Mouse (Mus musculus): ENCODE results near the gene Dhrs7. TPM values are rescaled to one million over a fixed set of nuclear protein-coding genes. Genes with fewer than 3 reads are reported as not detected.
"Not testable (repeated sequence)": the region's sequence is repeated elsewhere in the genome, so short reads cannot be mapped to it uniquely, and the experiment has no call there.

Dhrs7 gene
- total RNA-seq (2021), result 100 to 1,000 TPM; 129 to 142 TPM
- long read RNA-seq, experiment 1, transcript Dhrs7-201 (7 exons, 1,385 nt), result major isoform, 258 of 280 reads
- long read RNA-seq, experiment 1, partial matches to known transcripts, result 8 of 280 reads
- long read RNA-seq, experiment 1, other reads (novel, unspliced or antisense), result 11 of 280 reads
- long read RNA-seq, experiment 2, transcript Dhrs7-201 (7 exons, 1,385 nt), result major isoform, 170 of 176 reads
- long read RNA-seq, experiment 2, partial matches to known transcripts, result 2 of 176 reads
- long read RNA-seq, experiment 2, other reads (novel, unspliced or antisense), result 3 of 176 reads

- DNase-seq, result peak; percentile 96
Observed at GRCm38 (mm10) chr12:72664735-72665337, at the start of gene Dhrs7. Dhrs7 (minus strand) TSS chr12:72664909.

GRCm38 (mm10) chr12:72709981-72710380 is 45.3 kb upstream of the Dhrs7 start:
- no peak for DNase-seq

- no peak for DNase-seq
Observed at GRCm38 (mm10) chr12:72704068-72704467, 39.4 kb upstream of the Dhrs7 start.

GRCm38 (mm10) chr12:72700013-72700412 is 35.3 kb upstream of the Dhrs7 start:
- no peak for DNase-seq

- peak; percentile 18 for DNase-seq
Observed at GRCm38 (mm10) chr12:72694901-72695463, 30.3 kb upstream of the Dhrs7 start.

GRCm38 (mm10) chr12:72694438-72694837 is 29.7 kb upstream of the Dhrs7 start:
- peak; percentile 43 for DNase-seq

GRCm38 (mm10) chr12:72693895-72694294 is 29.2 kb upstream of the Dhrs7 start:
- peak; percentile 54 for DNase-seq

- DNase-seq, result not testable (repeated sequence)
Observed at GRCm38 (mm10) chr12:72688281-72688680, 23.6 kb upstream of the Dhrs7 start.

GRCm38 (mm10) chr12:72687741-72688140 is 23.0 kb upstream of the Dhrs7 start:
- DNase-seq, result not testable (repeated sequence)

GRCm38 (mm10) chr12:72686566-72686965 is 21.9 kb upstream of the Dhrs7 start:
- not testable (repeated sequence) for DNase-seq

- no peak for DNase-seq
Observed at GRCm38 (mm10) chr12:72683612-72684011, 18.9 kb upstream of the Dhrs7 start.

- no peak for DNase-seq
Observed at GRCm38 (mm10) chr12:72682511-72683282, 18.0 kb upstream of the Dhrs7 start.

GRCm38 (mm10) chr12:72681919-72682318 is 17.2 kb upstream of the Dhrs7 start:
- DNase-seq, result no peak

- DNase-seq, result no peak
Observed at GRCm38 (mm10) chr12:72679635-72680034, 14.9 kb upstream of the Dhrs7 start.

GRCm38 (mm10) chr12:72674820-72675219 is 10.1 kb upstream of the Dhrs7 start:
- no peak for DNase-seq

GRCm38 (mm10) chr12:72674079-72674797 is 9.5 kb upstream of the Dhrs7 start:
- DNase-seq, result no peak

GRCm38 (mm10) chr12:72671516-72672135 is 6.9 kb upstream of the Dhrs7 start:
- no peak for DNase-seq

- DNase-seq, result no peak
Observed at GRCm38 (mm10) chr12:72670921-72671320, 6.2 kb upstream of the Dhrs7 start.

- DNase-seq, result no peak
Observed at GRCm38 (mm10) chr12:72667868-72668469, 3.3 kb upstream of the Dhrs7 start.

- peak; percentile 34 for DNase-seq
Observed at GRCm38 (mm10) chr12:72666015-72666414, 1.3 kb upstream of the Dhrs7 start.

All from adrenal gland, postnatal 10 days (tissue).